In the genomic region with DNA sequence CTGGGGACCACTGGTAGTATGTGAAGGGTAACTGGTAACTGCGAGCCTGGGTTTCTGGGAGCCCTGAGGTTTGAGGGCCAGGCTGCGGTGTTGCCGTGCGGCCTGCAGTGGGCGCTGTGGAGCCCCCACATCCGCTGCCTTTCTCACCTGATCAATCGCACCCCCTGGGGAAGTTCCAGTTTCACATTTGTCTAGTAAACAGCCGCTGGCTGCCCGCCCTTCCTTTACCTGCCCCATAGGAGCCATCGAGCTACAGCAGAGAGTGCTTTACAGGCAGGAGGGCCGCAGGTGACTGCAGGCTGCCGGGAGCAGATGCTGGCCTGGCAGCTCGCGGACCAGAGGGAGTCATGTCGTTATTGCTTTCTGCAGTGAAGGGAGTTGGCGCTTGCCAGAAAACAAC, we compare ENCODE assay signal across 8 mouse cellular contexts.
DNase-seq lines count a peak whose midpoint lies in the region; ATAC-seq lines count a peak whose summit lies in the region.

No protein-coding gene starts in this region.

- H3K4me3 ChIP-seq in intestine, embryonic 14.5 days (ENCODE audit: low read depth, low read length), result peak overlapping the region; percentile 21

- no peak overlapping the region for H3K27ac ChIP-seq in intestine, embryonic 14.5 days (ENCODE audit: low read depth)

- H3K36me3 ChIP-seq in intestine, embryonic 14.5 days (ENCODE audit: control insufficient read depth, insufficient read depth, low read length), result no peaks in the 10 kb centered on the region

- peaks cover 3% of the 10 kb centered on the region; the same call in 1 of the 2 replicates for H3K4me1 ChIP-seq in intestine, embryonic 14.5 days (replicated peaks; ENCODE audit: control insufficient read depth, insufficient read depth, low read length)

- H3K9ac ChIP-seq in intestine, embryonic 14.5 days (ENCODE audit: low read length), result no peak overlapping the region

- WGBS in intestine, embryonic 14.5 days, result 6% methylated on average over 16 of the region's 16 CpGs

- peak overlapping the region; percentile 38 for H3K4me2 ChIP-seq in intestine, embryonic 14.5 days (ENCODE audit: low read length)

- H3K9me3 ChIP-seq in intestine, embryonic 14.5 days (ENCODE audit: control insufficient read depth, low read length), result no peaks in the 10 kb centered on the region

- peak; percentile 60 for DNase-seq in adrenal gland, adult 2 months
- DNase-seq in gastrocnemius, postnatal 36 days, result peak; percentile 53 to 74
- peak; percentile 80 for DNase-seq in intestine, embryonic 14.5 days (ENCODE audit: low spot score)
- DNase-seq in left cerebral cortex, postnatal 36 days (ENCODE audit: low spot score in 2 of 2), result peak; percentile 28 to 33
- DNase-seq in skeletal muscle tissue, adult 2 months (ENCODE audit: low read depth, low spot score), result peak; percentile 51
- peak; percentile 28 for DNase-seq in yolk sac, embryonic 10.5 days (ENCODE audit: low spot score)

- ATAC-seq in common myeloid progenitor, adult 5-6 weeks (replicated peaks; ENCODE audit: low read depth, poor library complexity, severe bottlenecking), result peak; percentile 78
- ATAC-seq in intestine, embryonic 14.5 days (replicated peaks; ENCODE audit: low FRiP score, low TSS enrichment, low read depth), result no peak
- ATAC-seq in megakaryocyte-erythroid progenitor cell, adult 5-6 weeks (replicated peaks; ENCODE audit: low FRiP score, low TSS enrichment, poor library complexity, severe bottlenecking), result peak; percentile 72

- H3K27me3 ChIP-seq in intestine, embryonic 14.5 days (replicated peaks; ENCODE audit: control insufficient read depth, insufficient read depth, low read length), result no peaks in the 10 kb centered on the region

- intact Hi-C loops in gastrocnemius, postnatal 36 days (cut with DNase I), result loop anchor here (5.0 kb wide), 1 partner anchor 44 kb away; no protein-coding TSS in a partner anchor
- intact Hi-C loops in left cerebral cortex, postnatal 36 days (cut with DNase I), result no loop called here

Comparison
In these comparisons a context has a peak if more than half of its experiments do, and no peak if none do; other contexts are left out.
1. DNase-seq: peak in every context shown above with its lines; median percentile 80 in intestine, embryonic 14.5 days; 64 in gastrocnemius, postnatal 36 days; 60 in adrenal gland, adult 2 months; 51 in skeletal muscle tissue, adult 2 months; 30 in left cerebral cortex, postnatal 36 days; 28 in yolk sac, embryonic 10.5 days.